Mouse (Mus musculus): ENCODE measurements around the gene Upp1.
A peak's percentile ranks its signal among the peaks of the same experiment; 100 is the strongest.
"Not testable (repeated sequence)": the region's sequence is repeated elsewhere in the genome, so short reads cannot be mapped to it uniquely, and the experiment has no call there.

The Upp1 gene

DNA sequence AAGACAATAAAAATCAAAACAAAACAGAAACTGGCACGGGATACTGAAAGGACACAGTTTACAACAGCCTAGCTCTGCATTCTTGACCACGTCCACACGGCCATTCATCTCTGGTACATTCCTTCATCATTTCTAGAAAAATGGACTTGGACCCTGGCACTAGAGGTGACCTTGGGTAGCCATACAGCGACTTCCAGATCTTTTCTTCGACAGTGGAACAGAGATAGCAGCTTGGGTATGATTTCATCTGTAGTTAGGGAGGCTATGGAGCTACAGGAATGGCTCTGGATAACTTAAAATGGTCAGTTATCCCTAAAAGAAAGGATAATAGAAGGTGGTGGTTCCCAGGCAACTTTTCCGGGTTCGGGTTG lies at the start of gene Upp1:
Gene Upp1, plus strand, starts transcription at position 54 of the 371 bp plus-strand sequence.
- DNase-seq (ENCODE audit: low spot score in 2 of 2), result no peak

DNA sequence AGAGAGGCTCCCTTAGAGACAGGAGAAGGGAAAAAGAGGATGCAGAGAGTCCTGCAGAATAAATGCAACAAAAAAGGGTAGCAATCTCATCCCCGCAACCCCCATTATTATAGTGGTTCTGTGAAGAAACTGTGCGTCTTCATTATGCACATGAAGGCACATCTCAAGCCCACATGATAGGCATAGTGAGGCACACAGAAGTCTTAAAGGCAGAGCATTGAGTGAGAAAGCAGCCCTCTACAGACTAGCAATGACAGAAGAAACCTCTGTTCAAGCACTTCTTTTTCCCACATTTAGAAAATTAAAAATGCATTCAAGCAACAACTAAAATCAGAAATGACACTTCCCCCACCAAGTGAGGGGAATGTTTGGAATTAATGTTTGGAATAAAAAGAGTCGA lies 41.5 kb upstream of the Upp1 start:
- DNase-seq (ENCODE audit: low spot score in 2 of 2), result no peak

DNA sequence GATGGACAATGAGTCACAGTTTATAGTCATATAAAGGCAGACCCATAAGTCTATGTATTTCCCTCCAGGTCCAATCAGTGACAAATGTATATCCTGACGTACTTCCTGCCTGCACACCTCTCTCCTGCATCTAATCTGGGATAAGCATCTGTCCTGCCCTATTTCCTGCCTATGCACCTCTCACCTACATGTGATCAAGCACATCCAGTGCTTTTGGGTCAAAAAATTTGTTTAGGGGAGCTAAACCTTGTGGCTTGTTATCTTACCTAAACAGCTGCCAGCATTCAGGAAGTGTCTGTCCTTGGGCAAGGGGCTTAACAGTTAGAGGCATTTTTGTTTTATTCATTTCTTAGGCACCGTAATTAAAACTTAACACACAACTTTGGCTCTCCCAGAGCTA lies 4.7 kb upstream of the Upp1 start:
- DNase-seq (ENCODE audit: low spot score in 2 of 2), result no peak

DNA sequence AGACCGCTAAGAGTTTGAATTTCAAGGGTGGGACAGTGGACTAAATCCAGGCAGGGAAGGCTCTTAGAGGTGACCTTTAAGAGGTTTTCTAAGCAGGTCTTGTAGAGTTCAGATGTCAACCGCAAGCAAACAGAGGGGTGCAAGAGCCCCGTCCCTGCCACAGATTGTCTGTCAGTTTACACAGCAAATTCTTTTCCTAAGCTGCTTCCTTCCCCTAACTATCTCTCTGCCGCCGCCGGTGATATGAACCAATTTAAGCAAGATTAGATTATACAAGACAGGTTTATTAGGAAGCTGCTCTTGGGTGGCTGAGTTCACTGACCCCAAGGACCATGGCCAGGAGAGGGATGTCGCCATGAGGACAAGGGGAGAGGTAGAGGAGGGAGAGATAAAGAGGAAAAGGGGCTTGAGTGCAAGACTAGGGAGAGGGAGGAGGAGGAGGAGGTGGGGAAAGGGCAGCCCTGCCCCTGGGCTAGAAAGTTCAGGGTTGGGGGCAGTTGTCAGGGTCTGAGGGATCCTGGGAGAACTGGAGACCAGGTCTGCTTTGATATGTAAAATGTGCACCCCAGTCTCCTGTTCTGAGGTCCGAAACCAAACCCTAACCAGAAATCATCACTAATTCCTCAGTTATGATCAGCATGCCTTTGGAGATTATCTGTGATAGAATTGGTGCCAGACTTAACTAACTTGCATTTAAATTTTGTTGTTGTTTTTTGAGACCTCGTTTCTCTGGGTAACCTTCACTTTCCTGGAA lies 2.4 kb upstream of the Upp1 start:
- DNase-seq (ENCODE audit: low spot score in 2 of 2), result no peak

DNA sequence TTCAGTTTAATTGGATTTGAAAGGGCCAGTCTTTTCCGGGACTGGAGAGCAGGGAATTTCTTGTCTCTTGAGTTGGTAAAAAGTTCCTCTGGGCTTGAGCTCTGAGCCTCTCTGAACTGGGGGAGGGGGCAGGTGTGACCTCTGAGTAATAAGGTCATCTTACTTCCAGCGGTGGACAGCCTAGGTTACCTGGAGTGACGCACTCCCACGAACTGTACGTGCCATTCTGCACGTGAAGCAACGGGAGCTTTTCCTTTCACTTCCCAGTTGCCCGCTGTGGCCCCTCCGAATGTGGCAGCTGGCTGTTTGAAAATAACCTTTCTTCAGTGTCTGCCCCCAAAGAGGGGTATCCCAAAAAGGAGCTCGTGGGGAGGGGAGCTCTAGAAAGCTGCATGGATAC lies 1.8 kb upstream of the Upp1 start:
- no peak for DNase-seq (ENCODE audit: low spot score in 2 of 2)

DNA sequence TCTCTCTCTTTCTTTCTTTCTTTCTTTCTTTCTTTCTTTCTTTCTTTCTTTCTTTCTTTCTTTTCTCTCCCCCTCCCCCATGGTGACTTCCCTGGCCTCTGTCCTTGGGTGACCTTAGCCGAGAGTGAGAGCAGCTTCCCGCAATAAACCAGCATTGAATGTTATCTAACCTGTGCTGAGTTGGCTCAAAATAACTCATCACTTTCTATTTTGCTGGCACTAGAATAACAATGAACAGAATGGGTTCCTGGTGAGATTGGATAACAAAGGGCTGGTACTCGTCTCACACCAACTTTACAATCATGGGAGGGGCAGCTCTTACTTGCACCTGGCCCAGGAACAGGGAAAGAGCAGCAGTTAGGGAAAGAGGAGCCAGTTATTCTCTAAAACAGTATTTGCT lies 987 bp upstream of the Upp1 start:
- no peak for DNase-seq (ENCODE audit: low spot score in 2 of 2)

DNA sequence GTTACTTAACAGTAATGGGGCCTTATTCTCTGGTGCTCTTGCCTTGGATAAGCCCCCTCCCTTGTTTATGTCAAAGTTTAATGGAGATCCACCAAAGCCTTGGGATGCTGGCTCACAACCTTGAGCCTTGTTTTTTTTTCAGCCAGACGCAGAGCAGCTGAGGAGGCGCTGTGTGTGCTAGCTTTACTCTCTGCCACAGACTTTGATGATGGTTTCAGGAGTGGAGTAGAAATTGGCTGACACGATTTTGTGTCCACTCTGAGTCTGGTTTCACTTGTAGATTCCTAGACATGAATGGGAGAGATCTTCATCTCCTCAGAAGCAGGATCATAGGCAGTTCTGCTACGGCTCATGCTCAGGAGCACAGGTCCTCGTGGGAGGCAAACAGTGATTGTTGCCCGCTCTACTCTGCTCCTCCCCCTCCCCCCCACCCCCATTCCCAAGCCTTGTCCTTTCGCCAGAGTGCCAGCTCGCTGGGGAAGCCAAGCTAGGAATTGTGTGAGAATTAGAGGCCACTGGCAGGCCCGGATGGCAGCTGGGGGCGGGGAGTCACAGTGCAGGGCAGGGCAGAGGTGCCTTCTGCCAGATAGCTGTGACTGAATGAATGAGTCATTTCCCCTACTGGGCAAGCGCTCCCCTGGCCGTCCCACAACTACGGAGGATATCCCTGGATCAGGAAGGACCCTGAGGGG lies 399 bp upstream of the Upp1 start:
- DNase-seq (ENCODE audit: low spot score in 2 of 2), result no peak

DNA sequence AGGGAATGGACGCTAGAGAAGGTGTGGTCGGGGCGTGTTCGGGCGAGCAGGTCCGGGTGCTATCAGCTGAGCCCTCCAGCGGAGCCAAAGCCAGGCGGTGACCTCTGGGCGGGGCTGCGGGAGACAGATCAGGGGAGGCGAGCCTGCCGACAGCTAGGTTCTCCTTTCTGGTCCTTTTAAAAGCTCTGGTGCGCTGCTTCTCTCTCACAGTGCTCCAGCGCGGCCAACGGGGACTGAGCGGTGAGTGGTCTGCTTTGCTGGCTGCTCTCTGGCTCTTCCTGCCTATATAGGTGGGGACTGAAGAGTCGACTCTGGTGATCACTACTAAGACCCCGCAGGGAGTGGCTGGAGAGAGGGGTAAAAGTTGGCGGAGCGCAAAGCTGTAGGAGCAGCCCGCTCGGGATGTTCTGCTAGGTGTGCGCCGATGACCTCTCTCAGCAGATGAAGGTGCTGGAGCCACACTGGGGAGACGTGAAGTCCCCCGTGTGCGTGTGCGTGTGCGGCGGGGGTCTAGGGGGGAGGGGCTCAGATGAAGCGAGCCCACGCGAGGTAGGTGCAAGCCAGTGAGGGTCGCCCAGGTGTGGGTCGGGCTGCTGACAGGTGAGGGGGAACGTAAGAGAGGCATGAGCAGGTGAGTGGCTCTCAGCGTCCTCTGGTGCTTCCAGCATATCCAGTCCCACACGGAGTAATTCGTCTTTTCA lies 668 bp downstream of the Upp1 start:
- DNase-seq (ENCODE audit: low spot score in 2 of 2), result no peak

DNA sequence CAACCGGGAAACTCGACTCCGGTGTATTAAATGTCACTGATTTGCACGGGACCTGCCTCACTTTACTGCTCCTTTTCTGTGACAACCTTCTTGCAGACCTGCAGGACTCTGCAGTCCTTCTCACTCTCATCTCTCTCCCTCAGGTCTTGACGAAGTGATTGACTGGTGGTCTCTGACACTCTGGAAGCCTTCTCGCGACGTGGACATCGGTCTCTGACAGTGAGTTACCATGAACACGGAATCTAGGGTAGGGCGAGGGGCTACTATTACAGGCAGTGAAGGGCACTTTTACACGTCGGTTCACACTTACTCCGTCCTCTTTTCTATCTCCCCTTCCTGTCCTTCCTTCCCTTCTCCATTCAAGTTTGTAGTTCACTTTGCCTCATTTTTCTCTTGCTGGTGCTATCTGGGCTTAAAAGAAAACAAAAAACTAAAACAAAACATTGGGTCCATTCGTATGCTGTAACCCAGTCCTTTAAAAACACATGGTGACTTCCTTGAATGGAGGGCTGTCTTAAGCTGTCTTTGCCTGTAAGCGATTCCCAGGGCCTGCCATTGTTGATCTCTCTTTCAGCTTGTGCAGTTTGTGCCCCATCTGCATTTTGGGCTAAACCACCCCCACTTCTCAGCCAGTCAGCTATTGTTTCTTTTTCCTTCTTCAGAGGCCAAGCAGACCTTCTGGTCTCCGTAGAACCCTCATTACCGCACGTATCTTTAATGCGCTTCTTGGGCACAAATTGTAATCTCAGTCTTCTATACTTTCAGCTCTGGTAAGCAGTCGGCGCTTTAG lies 1.5 kb downstream of the Upp1 start:
- no peak for DNase-seq (ENCODE audit: low spot score in 2 of 2)

DNA sequence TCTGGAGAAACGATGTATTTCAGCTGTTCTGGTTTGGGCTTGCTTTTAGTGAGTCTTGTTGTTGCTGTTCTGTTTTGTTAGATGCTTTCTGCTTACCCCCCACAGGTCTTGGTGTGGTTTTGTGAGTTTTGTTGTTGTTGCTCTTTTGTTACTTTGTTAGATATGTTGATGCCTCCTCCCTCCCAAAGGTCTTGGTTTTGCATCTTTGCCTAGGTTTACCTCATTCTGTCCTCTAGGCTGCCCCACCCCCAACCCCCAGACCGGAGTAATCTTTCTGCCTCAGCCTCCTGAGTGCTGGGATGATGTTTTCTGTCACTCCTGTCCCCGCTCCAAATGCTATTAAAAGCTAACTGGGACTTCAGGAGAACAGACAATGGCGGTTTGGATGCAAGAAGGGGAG lies 4.4 kb downstream of the Upp1 start:
- no peak for DNase-seq (ENCODE audit: low spot score in 2 of 2)

DNA sequence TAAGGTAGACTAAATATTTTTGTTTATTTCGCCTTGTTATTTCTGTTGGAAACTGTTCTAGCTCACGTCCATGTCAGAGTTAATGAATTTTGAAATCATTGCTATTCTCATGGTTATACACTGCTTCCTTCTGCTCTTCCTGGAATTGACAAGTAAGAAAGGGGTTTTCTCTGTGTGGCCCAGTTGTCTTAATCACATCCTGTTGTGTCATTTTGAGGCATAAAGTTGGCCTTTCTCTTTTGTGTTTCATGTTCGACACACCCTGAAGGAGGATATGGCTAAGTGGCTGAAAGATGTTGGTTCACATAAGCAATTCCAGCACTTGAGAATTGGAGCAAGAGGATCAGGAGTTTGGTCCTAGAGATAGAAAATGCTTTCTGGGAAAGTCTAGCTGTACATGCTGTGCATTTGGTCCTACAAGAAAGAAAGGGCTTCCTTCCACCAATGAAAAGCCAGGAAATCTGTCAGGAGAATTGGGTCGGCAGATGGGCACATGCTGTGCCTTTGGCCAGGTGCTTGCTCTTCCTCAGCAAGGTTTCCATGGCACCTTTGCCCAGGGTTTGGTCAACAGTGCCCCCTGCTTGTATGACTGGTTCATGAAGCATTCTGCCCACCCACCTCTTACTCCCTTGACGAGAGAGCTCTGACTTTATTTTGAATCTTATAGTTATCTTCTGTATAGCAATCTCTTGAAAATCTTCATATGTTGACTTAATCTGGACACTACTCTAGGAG lies 8.6 kb downstream of the Upp1 start:
- peak in 1 of 2 experiments; percentile 15 for DNase-seq (ENCODE audit: low spot score in 2 of 2)

DNA sequence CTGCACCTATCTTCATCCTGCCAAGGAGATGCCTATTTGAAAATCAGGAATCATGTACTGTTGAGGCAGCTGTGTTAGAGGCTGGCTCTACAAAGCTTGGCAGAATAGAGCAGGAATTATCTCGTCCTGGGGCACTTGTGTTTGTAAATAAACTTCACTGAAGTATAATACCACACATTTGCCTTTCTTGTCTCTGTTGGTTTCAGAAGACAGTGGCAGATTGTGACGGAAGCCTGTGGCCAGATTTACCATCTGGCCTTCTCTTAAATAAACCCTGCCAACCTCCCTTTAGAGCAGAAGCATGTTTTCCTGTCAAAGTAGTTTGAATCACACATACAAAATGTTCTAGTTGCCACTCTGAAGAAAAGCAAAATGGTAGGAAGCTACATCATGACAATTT lies 10.2 kb downstream of the Upp1 start:
- DNase-seq (ENCODE audit: low spot score in 2 of 2), result no peak

DNA sequence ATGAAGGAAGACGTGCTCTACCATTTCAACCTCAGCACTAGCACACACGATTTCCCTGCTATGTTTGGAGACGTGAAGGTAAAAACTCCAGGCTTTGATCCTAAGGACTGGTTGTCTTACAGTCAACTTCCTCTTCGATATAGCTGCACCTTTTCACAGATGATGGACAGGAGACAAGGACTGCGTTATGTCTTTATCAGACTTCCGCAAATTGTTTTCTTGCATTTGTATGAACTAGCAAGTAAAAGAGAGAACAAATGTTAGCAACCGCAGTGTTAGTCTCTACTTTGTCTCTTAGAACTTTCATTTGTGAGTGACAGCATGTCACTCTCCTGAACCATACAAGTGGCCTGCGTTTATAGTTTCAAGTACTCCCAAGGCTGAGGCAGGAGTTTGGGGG lies 11.6 kb downstream of the Upp1 start:
- DNase-seq (ENCODE audit: low spot score in 2 of 2), result no peak

DNA sequence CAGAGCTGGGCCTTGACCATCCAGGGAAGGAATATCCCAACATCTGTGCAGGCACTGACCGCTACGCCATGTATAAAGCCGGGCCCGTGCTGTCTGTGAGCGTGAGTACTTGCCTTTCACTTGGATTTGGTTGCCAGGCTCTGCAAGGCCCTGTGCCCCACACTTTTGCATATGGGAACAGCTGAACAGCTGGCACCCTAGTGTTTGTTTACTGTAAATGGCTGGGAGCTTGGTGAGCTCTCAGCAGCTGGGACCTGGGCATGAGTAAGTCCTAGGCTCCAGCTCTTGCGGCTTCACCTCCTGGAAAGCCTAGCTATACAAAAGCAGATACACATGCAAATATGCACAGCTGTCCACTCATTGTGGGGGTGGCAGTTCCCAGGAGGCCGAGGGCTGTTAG lies 13.8 kb downstream of the Upp1 start:
- peak in 1 of 2 experiments; percentile 29 for DNase-seq (ENCODE audit: low spot score in 2 of 2)

DNA sequence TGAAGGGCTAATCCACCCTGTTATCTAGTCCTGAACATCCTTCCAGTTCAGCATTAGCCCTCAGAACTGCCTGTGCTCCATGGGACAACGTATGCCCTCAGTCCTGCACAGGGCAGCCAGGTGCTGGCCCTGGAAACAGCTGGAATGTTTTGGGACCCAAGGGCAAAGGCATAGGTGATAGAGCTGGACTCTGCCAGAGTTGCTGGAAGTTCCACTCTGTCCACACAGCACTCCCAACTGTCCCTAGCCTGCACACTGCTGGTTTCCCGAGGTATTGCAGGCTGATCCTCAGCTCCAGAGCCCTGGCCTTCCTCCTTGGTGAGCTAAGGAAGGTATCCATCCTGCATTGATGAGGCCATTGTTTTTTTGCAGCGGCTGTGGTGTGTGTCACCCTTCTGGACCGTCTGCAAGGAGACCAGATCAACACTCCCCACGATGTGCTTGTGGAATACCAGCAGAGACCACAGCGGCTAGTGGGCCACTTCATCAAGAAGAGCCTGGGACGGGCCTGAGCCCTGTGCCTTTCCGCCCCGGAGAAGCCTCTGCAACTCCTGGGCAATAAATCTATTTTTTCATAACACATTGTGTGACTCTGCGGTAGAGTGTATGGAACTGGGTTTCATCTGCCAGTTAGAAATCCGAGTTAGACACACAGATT lies 17.8 kb downstream of the Upp1 start:
- DNase-seq (ENCODE audit: low spot score in 2 of 2), result no peak

DNA sequence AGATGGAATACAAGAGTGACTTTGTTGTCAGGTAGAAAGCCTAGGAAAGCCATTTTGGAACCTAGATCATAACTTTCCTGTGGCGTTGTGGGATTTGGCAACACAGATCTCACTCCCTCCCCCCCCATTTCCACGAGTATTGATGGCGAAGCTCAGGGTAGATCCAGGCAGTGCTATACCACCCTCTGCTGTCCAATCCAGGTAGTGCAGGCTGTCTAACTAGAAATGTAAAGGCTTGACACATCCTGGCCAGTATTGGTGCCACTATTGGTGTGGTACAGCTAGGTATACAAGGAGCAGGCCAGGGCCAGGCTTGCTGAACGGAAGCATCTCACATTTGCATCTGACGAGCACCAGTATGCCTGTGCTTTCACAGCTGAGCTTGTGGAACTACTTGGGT lies 18.6 kb downstream of the Upp1 start:
- DNase-seq (ENCODE audit: low spot score in 2 of 2), result peak; percentile 50 to 77

DNA sequence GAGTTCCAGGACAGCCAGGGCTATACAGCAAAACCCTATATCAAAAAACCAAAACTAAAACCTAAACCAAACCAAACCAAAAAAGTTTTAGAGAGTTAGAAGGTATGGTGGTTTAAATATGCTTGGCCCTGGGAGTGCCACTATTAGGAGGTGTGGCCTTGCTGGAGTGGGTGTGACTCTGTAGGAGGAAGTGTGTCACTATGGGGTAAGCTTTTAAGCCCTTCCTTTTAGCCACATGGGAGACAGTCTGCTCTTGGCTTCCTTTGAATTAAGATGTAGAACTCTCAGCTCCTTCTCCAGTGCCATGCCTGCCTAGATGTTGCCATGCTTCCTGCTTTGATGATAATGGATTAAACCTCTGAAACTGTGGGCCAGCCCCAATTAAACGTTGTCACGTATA lies 27.2 kb downstream of the Upp1 start:
- no peak for DNase-seq (ENCODE audit: low spot score in 2 of 2)

DNA sequence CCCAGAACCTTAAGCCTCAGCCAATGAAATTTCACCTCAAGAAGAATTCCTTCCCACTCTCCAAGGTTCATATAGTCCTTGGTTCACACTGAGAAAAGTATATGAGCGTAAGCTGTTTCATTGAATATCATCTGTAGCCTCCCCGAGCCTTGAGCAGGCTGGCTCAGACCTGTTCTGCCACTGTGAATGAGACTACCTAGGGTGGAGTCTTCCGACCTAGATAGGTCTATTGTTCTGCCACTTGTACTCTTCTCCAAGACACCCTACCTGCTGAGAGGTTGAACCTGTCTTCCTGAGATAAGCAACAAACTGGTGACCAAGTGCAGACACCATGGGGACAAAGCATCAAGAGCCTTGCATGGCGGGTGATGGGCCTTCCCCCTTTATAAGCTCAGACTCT lies 28.2 kb downstream of the Upp1 start:
- DNase-seq (ENCODE audit: low spot score in 2 of 2), result no peak

DNA sequence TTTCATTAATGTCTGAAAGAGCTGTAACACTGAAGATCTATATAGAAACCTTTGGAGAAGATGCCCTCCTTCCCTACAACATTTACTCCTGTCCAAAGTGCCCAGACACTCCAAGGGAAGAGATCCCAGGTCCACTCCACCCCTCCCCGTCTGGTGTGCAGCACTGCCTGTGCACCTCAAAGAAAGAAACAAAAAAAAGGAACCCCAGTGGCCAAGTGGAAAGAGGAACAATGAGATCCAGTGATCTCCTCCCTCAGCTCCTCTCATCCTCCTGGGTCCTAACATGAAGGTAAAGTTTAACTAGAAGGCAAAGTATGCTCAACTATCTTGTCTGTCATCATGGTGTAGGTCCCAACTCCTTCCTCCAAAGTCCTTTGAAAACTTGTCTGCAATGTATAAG lies 28.8 kb downstream of the Upp1 start:
- no peak for DNase-seq (ENCODE audit: low spot score in 2 of 2)

DNA sequence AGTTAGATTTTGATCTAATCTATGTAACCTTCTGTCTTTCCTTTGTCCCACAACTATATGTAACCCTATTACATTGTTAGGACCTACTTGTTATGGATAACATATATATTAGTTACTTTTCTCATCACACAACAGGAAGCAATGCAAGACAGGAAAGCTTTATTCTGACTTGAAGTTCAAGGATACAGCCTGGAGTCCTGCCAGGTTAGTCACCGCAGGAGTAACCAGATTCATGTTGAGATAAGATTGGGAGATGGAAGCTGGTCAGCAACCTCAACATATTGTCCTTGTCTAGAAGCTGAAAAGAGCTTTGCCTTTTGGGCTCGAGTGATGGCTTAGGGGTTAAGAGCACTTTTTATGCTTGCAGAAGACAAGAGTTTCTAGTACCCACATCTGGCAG lies 30.3 kb downstream of the Upp1 start:
- DNase-seq (ENCODE audit: low spot score in 2 of 2), result no peak

DNA sequence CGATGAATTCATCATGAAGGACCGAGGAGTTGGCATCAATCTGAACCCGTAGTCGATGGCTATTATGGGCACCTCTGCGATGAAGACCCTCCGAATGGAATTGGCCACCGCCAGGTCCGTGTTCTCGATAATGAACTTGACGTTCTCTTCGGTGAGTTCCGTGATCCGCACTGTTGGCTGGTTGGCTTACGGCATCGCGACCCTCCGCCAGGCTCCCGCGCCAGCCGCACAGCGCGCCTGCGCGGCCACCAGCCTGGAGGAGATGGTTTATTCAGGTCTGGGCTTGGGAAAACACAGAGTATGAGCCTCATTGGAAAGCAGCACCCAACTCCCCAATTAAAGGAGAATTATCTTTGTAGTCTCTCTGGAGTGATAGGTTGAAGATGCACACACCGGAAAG lies 32.5 kb downstream of the Upp1 start:
- not testable (repeated sequence) for DNase-seq (ENCODE audit: low spot score in 2 of 2)

All from urinary bladder, postnatal 4 days (tissue).